Mouse (Mus musculus): ENCODE results near the gene Fgf15.

- no peak for TF ChIP-seq GATA1 (IDR thresholded peaks at IDR 0.05; ENCODE audit: borderline replicate concordance, low read length)
- no peak for TF ChIP-seq FLI1 (IDR thresholded peaks at IDR 0.05; ENCODE audit: low read length)
Measured at GRCm38 (mm10) chr7:144940003-144940571, 43.8 kb downstream of the Fgf15 start.

Measured in megakaryocyte, embryonic 14.5 days (primary cell).